Mouse (Mus musculus) c-Kit-positive CD71-positive TER-119-negative erythroid progenitor cells, embryonic 14.5 days (primary cell): Measurements from ENCODE around the gene Pwwp2b.

Source experiments
- DNase-seq: peaks from one replicate; pipeline ENCODE4 v3.0.0-alpha.2; 2013; ENCODE audit warnings: low read depth

Gene Pwwp2b

DNA sequence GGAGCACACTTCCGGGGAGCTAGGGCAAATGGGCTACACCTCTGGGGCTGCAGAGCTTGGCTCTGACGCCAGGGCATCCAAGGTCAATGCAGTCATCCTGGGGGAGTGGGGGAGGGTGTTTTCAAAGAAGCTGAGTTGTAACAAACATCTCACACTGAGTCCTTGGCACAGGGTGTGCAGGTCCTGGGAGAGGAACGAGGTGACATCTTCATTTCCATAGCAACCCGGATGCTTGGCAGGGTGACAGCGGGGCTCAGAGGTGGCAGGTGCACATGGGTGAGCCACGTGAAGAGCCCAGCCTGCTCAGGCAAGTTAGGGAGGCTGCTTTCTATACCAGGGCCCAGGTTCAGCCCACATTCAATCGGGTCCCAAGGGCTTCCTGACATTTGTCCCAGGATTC is 52.1 kb downstream of the Pwwp2b start:
- no peak for DNase-seq

DNA sequence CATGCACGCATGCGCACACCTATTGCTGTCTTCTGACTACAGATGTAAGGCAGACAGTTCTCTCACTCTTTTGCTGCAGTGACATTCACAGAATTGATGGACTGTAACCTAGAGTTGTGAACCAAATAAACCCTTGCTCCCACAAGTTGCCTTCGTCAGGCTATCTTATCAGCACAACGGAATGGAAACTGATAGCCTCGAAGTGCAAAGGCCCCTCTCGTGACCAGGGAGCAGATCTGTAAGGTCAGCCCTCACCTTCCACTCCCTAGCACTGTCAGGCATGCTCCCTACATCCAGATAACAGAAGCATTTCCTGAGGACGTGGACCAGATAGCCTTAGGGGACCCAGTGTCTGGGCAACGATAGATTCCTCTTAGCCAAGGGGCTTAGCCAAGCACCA is 53.2 kb downstream of the Pwwp2b start:
- DNase-seq: no peak

DNA sequence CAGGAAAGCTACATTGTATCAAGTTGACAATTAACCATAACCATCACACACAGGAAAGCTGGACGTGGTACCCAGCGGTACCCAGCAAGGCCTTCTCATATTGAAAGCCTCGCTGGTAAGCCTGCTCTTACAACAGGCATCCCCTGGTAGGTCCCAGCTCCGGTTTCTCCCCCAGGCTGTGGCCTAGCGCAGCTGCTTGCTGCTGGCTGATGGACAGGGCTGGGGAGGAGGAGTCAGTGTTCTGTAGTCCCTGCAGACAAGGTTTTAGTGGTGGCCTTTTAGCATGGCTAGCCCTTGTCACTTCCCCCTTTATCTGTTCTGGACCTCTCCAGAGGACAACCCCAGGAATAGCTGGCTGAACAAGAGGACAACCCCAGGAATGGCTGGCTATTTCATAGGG is 54.0 kb downstream of the Pwwp2b start:
- DNase-seq: no peak

DNA sequence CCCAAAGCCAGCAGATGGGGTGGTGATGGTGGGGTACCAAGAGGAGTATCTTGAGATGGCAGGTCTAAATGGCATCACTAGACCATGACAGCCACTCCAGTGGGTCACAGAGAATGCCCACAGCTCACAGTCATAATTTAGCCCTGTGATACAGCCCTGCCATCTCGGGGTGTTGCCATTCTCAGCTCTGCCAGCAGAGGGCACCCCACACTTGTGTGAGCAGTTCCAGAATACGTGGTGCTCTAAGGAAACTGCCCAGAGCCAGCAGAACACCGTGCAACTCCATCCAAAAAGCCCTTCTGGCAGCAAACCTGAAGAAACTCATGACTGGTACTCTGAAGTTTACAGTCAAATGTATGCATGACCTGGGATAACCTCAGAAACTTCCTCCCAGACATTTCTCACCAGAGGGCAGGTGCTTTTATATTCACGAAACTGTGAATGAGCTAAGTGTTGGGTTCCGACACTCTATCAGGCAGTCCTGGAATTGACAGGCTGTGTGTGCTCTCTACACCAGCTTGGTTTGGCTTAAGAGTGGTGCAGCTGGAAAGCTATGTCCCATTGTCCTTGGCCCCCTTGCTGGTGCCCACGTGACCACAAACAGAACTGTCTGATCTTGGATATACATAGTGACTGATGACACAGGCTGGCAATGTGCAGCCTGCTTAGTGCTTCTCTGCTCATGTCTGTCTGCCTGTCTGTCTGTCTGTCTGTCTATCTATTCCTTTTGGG is 55.2 kb downstream of the Pwwp2b start:
- peak; percentile 44 for DNase-seq

DNA sequence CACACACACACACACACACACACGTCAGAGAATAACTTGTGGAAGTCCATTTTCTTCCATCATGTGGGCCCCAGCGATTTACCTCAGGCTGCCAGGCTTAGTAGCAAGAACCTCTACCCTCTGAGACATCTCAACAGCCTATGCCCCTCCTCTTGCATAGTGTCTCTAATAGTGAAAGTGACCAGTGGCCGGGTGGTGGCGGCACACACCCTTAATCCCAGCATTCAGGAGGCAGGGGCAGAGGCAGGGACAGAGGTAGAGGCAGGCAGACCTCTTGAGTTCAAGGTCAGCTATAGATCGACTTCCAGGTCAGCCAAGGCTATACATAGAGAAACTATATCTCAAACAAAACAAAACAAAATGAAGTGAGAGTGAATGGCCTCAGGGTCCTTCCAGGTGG is 56.0 kb downstream of the Pwwp2b start:
- no peak for DNase-seq

DNA sequence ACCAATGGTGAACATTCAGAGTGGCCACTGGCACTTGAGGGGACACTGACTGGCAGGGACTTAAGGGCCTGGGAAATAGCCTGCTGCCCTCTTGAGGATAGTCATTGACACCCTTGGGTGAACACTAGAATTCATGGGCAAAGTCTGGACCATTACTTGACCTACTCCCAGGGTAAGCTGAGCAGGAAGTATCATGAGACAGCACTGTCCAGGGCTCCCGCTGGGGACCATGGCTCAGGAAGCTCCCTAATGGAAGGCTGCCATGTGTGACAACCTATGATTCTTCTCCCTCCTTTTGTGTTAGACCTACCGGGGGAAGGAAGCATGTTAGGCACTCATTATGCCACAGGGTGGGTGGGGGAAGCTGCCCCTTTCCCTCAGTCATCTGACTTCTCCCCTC is 58.8 kb downstream of the Pwwp2b start:
- no peak for DNase-seq

DNA sequence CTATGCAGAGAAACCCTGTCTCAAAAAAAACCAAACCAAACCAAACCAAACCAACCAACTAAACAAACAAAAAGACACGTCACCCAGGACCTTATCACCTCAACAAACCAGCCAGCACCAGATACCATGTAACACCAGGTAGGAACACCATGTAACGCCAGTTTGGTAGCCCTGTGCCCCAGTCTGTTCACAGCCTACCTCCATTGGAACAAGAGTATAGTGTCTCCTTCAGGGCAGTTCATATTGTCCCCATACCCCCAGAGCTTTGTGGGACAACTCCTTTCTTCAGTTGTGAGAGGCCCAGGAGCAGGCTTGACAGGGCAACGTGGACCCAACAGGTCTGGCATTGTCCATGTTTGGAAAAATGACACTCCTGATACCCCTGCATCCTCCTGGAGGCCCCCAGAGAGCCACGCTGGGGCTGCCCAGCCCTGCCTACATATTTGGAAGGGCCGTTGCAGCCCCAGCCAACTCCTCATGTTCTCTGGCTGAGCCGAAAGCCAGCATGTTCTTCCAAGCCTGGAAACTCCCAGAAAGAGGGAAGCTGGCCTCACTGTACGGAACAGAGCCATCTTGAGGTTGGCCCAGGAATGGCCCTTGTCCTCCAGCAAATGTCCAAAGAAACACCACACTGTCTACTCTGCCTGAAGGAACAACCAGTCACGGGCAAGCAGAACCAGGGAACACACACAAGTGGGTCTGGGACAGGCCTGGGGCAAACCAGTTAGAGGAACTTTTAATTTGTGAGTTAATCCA is 60.0 kb downstream of the Pwwp2b start:
- DNase-seq: no peak

DNA sequence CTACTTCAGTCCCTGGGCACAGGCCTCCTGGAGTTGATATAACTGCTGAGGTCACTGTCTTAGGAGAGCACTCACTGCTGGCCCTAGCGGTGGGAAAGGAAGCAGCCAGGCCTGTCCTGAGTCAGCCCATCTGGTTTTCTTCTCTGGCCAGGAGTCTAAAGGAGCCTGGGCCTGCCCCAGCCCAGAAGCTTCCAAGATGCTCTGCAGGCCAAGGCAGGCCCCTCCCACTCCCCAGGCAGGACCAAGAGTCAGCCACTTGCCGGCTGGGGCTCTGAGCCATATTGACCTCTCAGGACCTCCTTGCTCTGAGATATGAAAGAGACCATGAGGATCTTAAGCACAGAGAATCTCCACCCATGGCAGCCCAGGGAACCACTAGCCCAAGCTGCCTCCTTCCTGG is 60.8 kb downstream of the Pwwp2b start:
- DNase-seq: no peak

DNA sequence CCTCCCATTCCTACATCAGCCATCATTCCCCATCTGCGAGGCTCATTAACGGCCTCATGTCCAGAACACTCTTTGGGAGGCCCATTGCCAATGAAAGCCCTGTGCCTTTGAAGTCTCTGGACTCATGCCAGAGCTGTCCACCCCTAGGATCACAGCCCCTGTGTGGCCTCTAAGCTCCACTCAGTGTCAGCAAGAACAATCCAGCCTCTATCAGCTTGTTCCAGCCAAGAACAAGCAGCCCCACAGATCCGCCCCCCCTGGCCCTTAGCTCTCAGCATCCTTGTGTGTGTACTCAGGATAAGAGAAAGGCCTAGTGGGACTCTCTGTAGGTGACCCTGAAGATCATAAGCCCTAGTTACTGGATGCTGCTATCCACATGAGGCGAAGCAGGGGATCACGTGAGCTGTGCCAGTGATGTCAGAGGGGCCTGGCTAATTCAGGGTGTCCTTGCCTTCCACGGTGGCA is 62.2 kb downstream of the Pwwp2b start:
- DNase-seq: no peak

DNA sequence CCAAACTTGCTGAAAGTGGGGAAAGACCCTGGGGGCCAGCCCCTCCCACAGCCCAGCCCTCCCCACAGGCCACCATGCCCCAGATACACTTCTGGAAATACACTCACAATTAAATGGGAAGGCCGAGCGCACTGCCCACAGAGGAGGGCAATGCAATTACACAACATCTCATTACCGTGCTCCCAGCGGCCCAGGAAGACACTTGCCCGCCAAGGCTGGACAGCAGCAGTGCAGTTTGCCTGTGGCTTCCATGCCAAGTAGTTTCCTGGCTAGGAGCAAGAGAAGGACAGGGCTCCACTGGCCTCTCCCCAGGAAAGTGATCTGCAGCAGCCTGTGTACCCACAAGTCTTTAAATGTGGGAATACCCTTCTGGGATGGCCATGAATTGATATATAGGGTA is 64.4 kb downstream of the Pwwp2b start:
- DNase-seq: no peak

DNA sequence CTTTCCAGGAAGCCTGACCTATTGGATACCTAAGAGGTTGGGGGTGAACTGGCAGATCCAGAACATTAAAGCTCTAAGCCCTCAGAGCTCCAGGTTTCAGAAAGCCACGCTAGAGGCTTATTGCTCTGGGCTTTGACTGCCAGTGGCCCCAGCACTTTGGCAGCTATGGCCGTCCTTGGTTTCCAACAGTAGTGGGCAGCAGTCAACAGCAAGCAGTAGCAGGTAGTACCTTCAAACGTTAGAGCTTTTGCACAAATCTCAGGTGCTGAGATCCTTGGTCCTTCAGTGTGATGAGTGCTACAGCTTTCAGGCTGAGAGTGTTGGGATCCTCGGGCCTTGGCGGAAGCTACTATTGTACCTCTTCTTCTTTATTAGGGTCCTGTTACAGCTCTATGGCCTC is 65.1 kb downstream of the Pwwp2b start:
- no peak for DNase-seq

DNA sequence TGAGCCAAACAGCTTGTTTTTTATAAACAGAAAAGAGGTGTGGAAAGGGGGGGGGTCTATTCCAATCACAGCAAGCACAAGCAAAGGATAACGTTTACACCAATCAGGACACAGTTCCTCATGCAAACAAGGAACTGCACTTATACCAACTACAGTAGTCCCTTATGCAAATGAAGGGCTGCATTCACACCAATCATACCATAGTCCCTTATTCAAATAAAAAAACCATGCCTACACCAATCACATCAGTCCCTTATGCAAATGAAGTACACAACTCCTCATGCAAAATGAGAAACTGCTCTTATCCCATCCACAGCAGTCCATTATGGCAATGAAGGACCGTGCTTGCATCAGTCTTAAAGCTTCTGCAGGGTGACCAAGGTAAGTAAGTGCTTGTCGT is 66.4 kb downstream of the Pwwp2b start:
- no peak for DNase-seq

DNA sequence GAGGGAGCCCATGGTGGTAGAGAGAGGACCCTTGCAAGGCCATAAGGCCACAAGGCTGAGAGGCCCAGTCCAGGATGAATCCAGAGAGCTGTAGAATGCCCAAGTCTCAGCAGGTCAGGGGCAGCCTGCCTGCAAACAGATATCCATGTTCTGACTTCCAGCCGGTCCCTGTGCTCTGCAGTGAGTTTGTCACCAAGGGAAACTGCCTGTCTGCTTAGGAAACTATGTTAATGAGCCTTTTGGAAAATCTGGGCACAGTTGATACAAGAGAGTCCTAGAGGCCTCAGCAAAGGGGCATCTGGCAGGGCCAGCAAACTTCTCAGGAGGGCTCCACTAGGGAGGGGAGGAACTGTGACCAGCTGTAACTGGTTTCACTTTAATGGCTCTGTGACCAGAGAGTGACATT is 70.7 kb downstream of the Pwwp2b start:
- DNase-seq: no peak
